Mouse (Mus musculus) neural tube, embryonic 13.5 days (tissue): ENCODE results near the gene Lacc1. TPM values are rescaled to one million over a fixed set of nuclear protein-coding genes. Genes with fewer than 3 reads are reported as not detected.
A peak's percentile ranks its signal among the peaks of the same experiment; 100 is the strongest.
"Not testable (repeated sequence)": the region's sequence is repeated elsewhere in the genome, so short reads cannot be mapped to it uniquely, and the experiment has no call there.

Experiments
- ATAC-seq: fragments of 200-750 bp; cut with Nextera tagmentation; 2 replicates; pipeline ENCODE4 v1.8.0; 2017; ENCODE audit warnings: low read depth, mild to moderate bottlenecking, moderate TSS enrichment, moderate library complexity
- H3K27ac ChIP-seq: fragments of 300-500 bp; sonication (generic); replicated peaks from 2 replicates; pipeline ENCODE4 v1.5.1; 2015; ENCODE audit warnings: moderate library complexity, mild to moderate bottlenecking, inconsistent platforms
- H3K27me3 ChIP-seq: fragments of 300-500 bp; sonication (generic); 2 replicates; pipeline ENCODE4 v1.6.1; 2015; ENCODE audit warnings: mild to moderate bottlenecking, inconsistent platforms
- H3K36me3 ChIP-seq: fragments of 300-500 bp; sonication (generic); 2 replicates; pipeline ENCODE4 v1.6.1; 2015; ENCODE audit warnings: mild to moderate bottlenecking, inconsistent platforms
- H3K4me1 ChIP-seq: fragments of 300-500 bp; sonication (generic); replicated peaks from 2 replicates; pipeline ENCODE4 v1.6.1; 2015; ENCODE audit warnings: inconsistent platforms
- H3K4me2 ChIP-seq: fragments of 300-500 bp; sonication (generic); 2 replicates; pipeline ENCODE4 v1.6.1; 2015; ENCODE audit warnings: inconsistent platforms, mild to moderate bottlenecking, moderate library complexity
- H3K4me3 ChIP-seq: fragments of 300-500 bp; sonication (generic); 2 replicates; pipeline ENCODE4 v1.5.1; 2015; ENCODE audit warnings: mild to moderate bottlenecking, inconsistent platforms
- H3K9ac ChIP-seq: fragments of 300-500 bp; sonication (generic); 2 replicates; pipeline ENCODE4 v1.6.1; 2015; ENCODE audit warnings: moderate library complexity, mild to moderate bottlenecking, inconsistent platforms
- H3K9me3 ChIP-seq: fragments of 300-500 bp; sonication (generic); 2 replicates; pipeline ENCODE4 v1.6.1; 2016; ENCODE audit warnings: inconsistent platforms
- WGBS: fragments of 180-500 bp; shearing (Covaris S2); methylation state at CpG from one replicate; pipeline ENCODE4 v1.1.7; 2015; 5-methylcytosine and 5-hydroxymethylcytosine counted together
- polyA plus RNA-seq: library from polyadenylated mRNA; unstranded; fragments of >200 nt; fragmentation: Nextera tagmentation; extraction: Ambion mirVana; gene quantifications from 2 replicates; pipeline ENCODE4 v1.2.1, GENCODE M21; 2015

Lacc1 gene
- polyA plus RNA-seq, 1 experiment from 2014 or later, result 3.6 TPM

- no peak overlapping the region for H3K4me3 ChIP-seq
- H3K36me3 ChIP-seq, result no peaks in the 10 kb centered on the region
- H3K27me3 ChIP-seq, result no peaks in the 10 kb centered on the region
- no peak for ATAC-seq
- no peaks in the 10 kb centered on the region; the same call in 1 of the 2 replicates for H3K4me1 ChIP-seq
- H3K9ac ChIP-seq, result no peak overlapping the region
- 48% methylated on average over 5 of the region's 5 CpGs for WGBS
- no peaks in the 10 kb centered on the region for H3K9me3 ChIP-seq
- no peak overlapping the region for H3K27ac ChIP-seq
- H3K4me2 ChIP-seq, result no peak overlapping the region
Measured at GRCm38 (mm10) chr14:77029319-77030054, 7.2 kb downstream of the Lacc1 start.

- Histone ChIP-seq H3K9me3 (no peaks in the 10 kb centered on the region), H3K27me3 (no peaks in the 10 kb centered on the region), H3K9ac (no peak overlapping the region), H3K36me3 (no peaks in the 10 kb centered on the region), H3K4me2 (no peak overlapping the region), H3K27ac (no peak overlapping the region), H3K4me1 (no peaks in the 10 kb centered on the region), H3K4me3 (no peak overlapping the region)
- no peak for ATAC-seq
- whole genome bisulfite sequencing, result 84% methylated on average over 3 of the region's 3 CpGs
Measured at GRCm38 (mm10) chr14:77024499-77024898, 12.2 kb downstream of the Lacc1 start.

GRCm38 (mm10) chr14:77017211-77017610 is 19.5 kb downstream of the Lacc1 start:
- no peak overlapping the region for H3K9ac ChIP-seq
- no peaks in the 10 kb centered on the region for H3K9me3 ChIP-seq
- no peaks in the 10 kb centered on the region for H3K4me1 ChIP-seq
- H3K27me3 ChIP-seq, result no peaks in the 10 kb centered on the region
- WGBS, result 89% methylated on average over 6 of the region's 6 CpGs
- H3K27ac ChIP-seq, result no peak overlapping the region
- no peaks in the 10 kb centered on the region for H3K36me3 ChIP-seq
- no peak overlapping the region for H3K4me3 ChIP-seq
- no peak overlapping the region for H3K4me2 ChIP-seq
- no peak for ATAC-seq

- H3K4me2 ChIP-seq, H3K9me3 ChIP-seq, H3K9ac ChIP-seq, H3K27ac ChIP-seq, H3K27me3 ChIP-seq, H3K4me3 ChIP-seq, ATAC-seq, H3K4me1 ChIP-seq, H3K36me3 ChIP-seq: not testable (repeated sequence)
- WGBS, result 60% methylated on average over 12 of the region's 12 CpGs
Measured at GRCm38 (mm10) chr14:77016783-77017182, 19.9 kb downstream of the Lacc1 start.

GRCm38 (mm10) chr14:77011804-77012203 is 24.9 kb downstream of the Lacc1 start:
- no peaks in the 10 kb centered on the region for H3K9me3 ChIP-seq
- no peak overlapping the region for H3K27ac ChIP-seq
- ATAC-seq, result peak; percentile 74
- 6% methylated on average over 3 of the region's 3 CpGs for WGBS
- H3K9ac ChIP-seq, result peak overlapping the region; percentile 52; the same call in 1 of the 2 replicates
- H3K4me1 ChIP-seq, result no peaks in the 10 kb centered on the region; the same call in 1 of the 2 replicates
- no peaks in the 10 kb centered on the region for H3K36me3 ChIP-seq
- no peaks in the 10 kb centered on the region for H3K27me3 ChIP-seq
- H3K4me2 ChIP-seq, result no peak overlapping the region
- no peak overlapping the region for H3K4me3 ChIP-seq

- Histone ChIP-seq H3K27ac (no peak overlapping the region), H3K27me3 (no peaks in the 10 kb centered on the region), H3K9me3 (no peaks in the 10 kb centered on the region), H3K4me2 (no peak overlapping the region), H3K9ac (no peak overlapping the region), H3K4me1 (peaks cover 24% of the 10 kb centered on the region), H3K4me3 (no peak overlapping the region), H3K36me3 (no peaks in the 10 kb centered on the region)
- 11% methylated on average over 3 of the region's 3 CpGs for whole genome bisulfite sequencing
- peak; percentile 48; the same call in 1 of the 2 replicates for ATAC-seq
Measured at GRCm38 (mm10) chr14:77008238-77008637, 28.5 kb downstream of the Lacc1 start.

- Histone ChIP-seq H3K27me3 (no peaks in the 10 kb centered on the region), H3K4me3 (no peak overlapping the region), H3K36me3 (no peaks in the 10 kb centered on the region), H3K27ac (no peak overlapping the region), H3K4me1 (peaks cover 24% of the 10 kb centered on the region), H3K4me2 (no peak overlapping the region), H3K9ac (no peak overlapping the region), H3K9me3 (no peaks in the 10 kb centered on the region)
- WGBS, result 54% methylated on average over 5 of the region's 5 CpGs
- ATAC-seq, result no peak
Measured at GRCm38 (mm10) chr14:77005566-77005965, 31.1 kb downstream of the Lacc1 start.

GRCm38 (mm10) chr14:77004740-77005139 is 32.0 kb downstream of the Lacc1 start:
- Histone ChIP-seq H3K9me3 (no peaks in the 10 kb centered on the region), H3K27me3 (no peaks in the 10 kb centered on the region), H3K4me1 (peaks cover 24% of the 10 kb centered on the region), H3K4me3 (no peak overlapping the region), H3K27ac (peak overlapping the region; percentile 49; the same call in 1 of the 2 replicates), H3K36me3 (no peaks in the 10 kb centered on the region), H3K9ac (no peak overlapping the region), H3K4me2 (no peak overlapping the region)
- ATAC-seq, result 0 out of 2 replicates have a peak, but pooled peaks have one; percentile 38
- 58% methylated on average over 8 of the region's 8 CpGs for WGBS

- H3K9me3 ChIP-seq, H3K36me3 ChIP-seq, H3K9ac ChIP-seq, ATAC-seq, H3K27ac ChIP-seq, H3K4me1 ChIP-seq, H3K4me2 ChIP-seq, H3K4me3 ChIP-seq, H3K27me3 ChIP-seq: not testable (repeated sequence)
- 90% methylated on average over 2 of the region's 2 CpGs for whole genome bisulfite sequencing
Measured at GRCm38 (mm10) chr14:76990351-76990750, 46.4 kb downstream of the Lacc1 start.

- ATAC-seq, result no peak
- no peaks in the 10 kb centered on the region for H3K36me3 ChIP-seq
- H3K4me1 ChIP-seq, result peaks cover 7% of the 10 kb centered on the region; the same call in 1 of the 2 replicates
- peak overlapping the region; percentile 39 for H3K27ac ChIP-seq
- H3K4me3 ChIP-seq, result no peak overlapping the region
- no peak overlapping the region for H3K4me2 ChIP-seq
- WGBS, result 23% methylated on average over 1 of the region's 1 CpGs
- no peaks in the 10 kb centered on the region for H3K9me3 ChIP-seq
- H3K27me3 ChIP-seq, result no peaks in the 10 kb centered on the region
- no peak overlapping the region for H3K9ac ChIP-seq
Measured at GRCm38 (mm10) chr14:76981781-76982180, 54.9 kb downstream of the Lacc1 start.

- no peak overlapping the region for H3K4me2 ChIP-seq
- 92% methylated on average over 4 of the region's 4 CpGs for WGBS
- no peak for ATAC-seq
- peaks cover 7% of the 10 kb centered on the region; the same call in 1 of the 2 replicates for H3K4me1 ChIP-seq
- no peaks in the 10 kb centered on the region for H3K36me3 ChIP-seq
- H3K4me3 ChIP-seq, result no peak overlapping the region
- no peak overlapping the region for H3K27ac ChIP-seq
- H3K27me3 ChIP-seq, result no peaks in the 10 kb centered on the region
- H3K9ac ChIP-seq, result no peak overlapping the region
- H3K9me3 ChIP-seq, result no peaks in the 10 kb centered on the region
Measured at GRCm38 (mm10) chr14:76981176-76981575, 55.5 kb downstream of the Lacc1 start.

GRCm38 (mm10) chr14:76979569-76979968 is 57.1 kb downstream of the Lacc1 start:
- Histone ChIP-seq H3K4me1 (peaks cover 7% of the 10 kb centered on the region; the same call in 1 of the 2 replicates), H3K9me3 (no peaks in the 10 kb centered on the region), H3K9ac (no peak overlapping the region), H3K27me3 (no peaks in the 10 kb centered on the region), H3K4me3 (no peak overlapping the region), H3K27ac (no peak overlapping the region), H3K4me2 (no peak overlapping the region), H3K36me3 (no peaks in the 10 kb centered on the region)
- no peak for ATAC-seq
- 82% methylated on average over 9 of the region's 9 CpGs for WGBS
